Mouse (Mus musculus) neural tube, embryonic 11.5 days (tissue): ENCODE data around the gene Gm9195. TPM values are rescaled to one million over a fixed set of nuclear protein-coding genes. Genes with fewer than 3 reads are reported as not detected.

Source experiments
- ATAC-seq: fragments of 200-750 bp; cut with Nextera tagmentation; 2 replicates; pipeline ENCODE4 v1.8.0; 2017; ENCODE audit warnings: moderate number of reproducible peaks, mild to moderate bottlenecking, moderate TSS enrichment, moderate library complexity; ENCODE audit not compliant: insufficient read depth, low FRiP score, low TSS enrichment
- DNase-seq: peaks from one replicate; pipeline ENCODE4 v3.0.0-alpha.2; 2015; ENCODE audit warnings: low spot score
- H3K27ac ChIP-seq: fragments of 300-500 bp; sonication (generic); 2 replicates; pipeline ENCODE4 v1.5.1; 2014; ENCODE audit warnings: low read depth, mild to moderate bottlenecking, low read length
- H3K27me3 ChIP-seq: fragments of 300-500 bp; sonication (generic); 2 replicates; pipeline ENCODE4 v1.6.1; 2014; ENCODE audit warnings: mild to moderate bottlenecking, low read length, mixed read lengths; ENCODE audit not compliant: control insufficient read depth, insufficient read depth
- H3K36me3 ChIP-seq: fragments of 300-500 bp; sonication (generic); 2 replicates; pipeline ENCODE4 v1.6.1; 2014; ENCODE audit warnings: mild to moderate bottlenecking, low read length, moderate library complexity, mixed read lengths; ENCODE audit not compliant: control insufficient read depth, insufficient read depth
- H3K4me1 ChIP-seq: fragments of 300-500 bp; sonication (generic); 2 replicates; pipeline ENCODE4 v1.6.1; 2014; ENCODE audit warnings: low read length, mixed read lengths; ENCODE audit not compliant: control insufficient read depth, insufficient read depth
- H3K4me2 ChIP-seq: fragments of 300-500 bp; sonication (generic); 2 replicates; pipeline ENCODE4 v1.6.1; 2014; ENCODE audit warnings: low read depth, mild to moderate bottlenecking, moderate library complexity
- H3K4me3 ChIP-seq: fragments of 300-500 bp; sonication (generic); 2 replicates; pipeline ENCODE4 v1.5.1; 2014; ENCODE audit warnings: low read depth, low read length
- H3K9ac ChIP-seq: fragments of 300-500 bp; sonication (generic); 2 replicates; pipeline ENCODE4 v1.6.1; 2014; ENCODE audit warnings: mild to moderate bottlenecking, low read length
- H3K9me3 ChIP-seq: fragments of 300-500 bp; sonication (generic); 2 replicates; pipeline ENCODE4 v1.6.1; 2016; ENCODE audit warnings: low read length; ENCODE audit not compliant: control insufficient read depth
- WGBS: fragments of 180-500 bp; shearing (Covaris S2); extraction: QIAGEN DNeasy Blood & Tissue Kit; methylation state at CpG from one replicate; pipeline ENCODE4 v1.1.7; 2014; 5-methylcytosine and 5-hydroxymethylcytosine counted together
- polyA plus RNA-seq: library from polyadenylated mRNA; unstranded; fragments of >200 nt; fragmentation: Nextera tagmentation; extraction: Ambion mirVana; gene quantifications from 2 replicates; pipeline ENCODE4 v1.2.1, GENCODE M21; 2014

The Gm9195 gene
- polyA plus RNA-seq, 1 experiment from 2014 or later = not detected

DNA sequence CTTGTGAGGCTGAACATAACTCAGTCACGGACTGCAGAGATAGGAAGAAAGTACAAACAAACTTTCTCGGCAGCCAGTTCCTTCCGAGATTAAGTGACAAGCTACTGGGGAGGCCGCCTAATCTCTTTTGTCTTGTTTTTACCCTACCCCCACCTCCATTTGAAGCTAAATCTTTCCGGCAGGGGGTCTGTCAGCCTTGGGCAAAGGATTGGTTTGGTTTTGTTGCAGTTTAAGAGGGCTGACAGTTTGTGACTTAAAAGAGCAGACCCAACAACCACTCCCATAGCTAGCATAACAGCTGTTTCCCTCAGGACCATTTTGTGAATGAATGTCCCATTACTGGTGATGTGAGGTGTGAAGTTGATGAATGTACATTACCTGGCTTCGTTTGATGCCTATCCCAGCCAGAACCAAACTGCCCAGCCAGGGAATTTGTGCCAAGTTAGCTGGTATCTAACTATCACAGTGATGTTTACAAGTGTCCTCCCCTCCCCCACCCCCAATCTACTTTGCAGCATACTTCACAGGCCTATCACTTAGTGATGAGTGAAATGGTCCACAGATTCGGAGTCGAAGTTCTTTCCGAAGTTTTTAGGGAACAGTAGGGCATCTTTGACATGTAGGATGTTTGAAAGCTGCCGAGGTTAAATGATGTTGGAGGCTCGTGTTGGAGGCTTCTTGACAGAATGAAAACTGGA lies 15.2 kb upstream of the Gm9195 start:
- no peaks in the 10 kb centered on the region for H3K36me3 ChIP-seq
- H3K27ac ChIP-seq = no peak overlapping the region
- no peaks in the 10 kb centered on the region for H3K4me1 ChIP-seq
- H3K27me3 ChIP-seq = no peaks in the 10 kb centered on the region
- peak; percentile 18 for DNase-seq
- ATAC-seq = no peak
- peak overlapping the region; percentile 43 for H3K4me2 ChIP-seq
- no peaks in the 10 kb centered on the region for H3K9me3 ChIP-seq
- 19% methylated on average over 11 of the region's 11 CpGs for WGBS
- peak overlapping the region; percentile 29; the same call in 1 of the 2 replicates for H3K9ac ChIP-seq
- peak overlapping the region; percentile 13; the same call in 1 of the 2 replicates for H3K4me3 ChIP-seq

DNA sequence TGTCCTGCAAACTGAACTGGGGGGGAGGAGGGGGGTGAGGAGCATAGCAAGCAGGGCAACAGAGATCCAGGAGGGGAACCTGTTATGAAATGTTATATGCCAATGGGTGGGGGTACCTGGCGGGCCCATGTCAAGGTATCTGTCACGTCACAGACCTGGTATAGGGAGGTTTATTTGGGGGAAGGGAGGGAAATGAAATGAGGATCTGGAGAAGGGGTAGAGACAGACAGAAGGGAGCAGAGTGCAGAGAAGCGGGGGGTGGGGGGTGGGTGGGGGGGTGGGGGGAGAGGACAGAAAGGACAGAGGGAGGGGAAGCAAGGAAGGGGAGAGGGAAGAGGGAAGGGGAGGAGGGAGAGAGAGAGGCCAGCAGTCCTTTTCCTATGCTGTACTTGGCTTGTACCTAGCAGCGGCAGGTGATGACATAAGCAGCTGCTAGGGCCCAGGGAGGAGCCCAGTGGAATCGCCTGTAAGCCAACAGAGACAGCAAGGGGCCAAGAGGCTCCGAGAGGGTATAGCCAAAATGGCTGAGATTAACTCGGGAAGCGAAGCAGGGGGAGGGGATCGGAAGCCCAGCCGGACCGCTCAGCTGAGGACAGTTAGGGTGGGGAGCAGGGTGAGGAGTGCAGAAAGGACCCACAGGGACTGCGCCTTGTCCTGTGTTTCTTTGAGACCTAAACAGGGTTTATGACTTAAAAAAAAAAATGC lies 14.5 kb upstream of the Gm9195 start:
- Histone ChIP-seq H3K9me3 (no peaks in the 10 kb centered on the region), H3K4me1 (no peaks in the 10 kb centered on the region), H3K4me3 (peak overlapping the region; percentile 13; the same call in 1 of the 2 replicates), H3K36me3 (no peaks in the 10 kb centered on the region), H3K27me3 (no peaks in the 10 kb centered on the region), H3K4me2 (peak overlapping the region; percentile 43), H3K9ac (peak overlapping the region; percentile 29), H3K27ac (no peak overlapping the region)
- 15% methylated on average over 12 of the region's 12 CpGs for WGBS
- ATAC-seq = peak; percentile 60
- peak; percentile 42 for DNase-seq

DNA sequence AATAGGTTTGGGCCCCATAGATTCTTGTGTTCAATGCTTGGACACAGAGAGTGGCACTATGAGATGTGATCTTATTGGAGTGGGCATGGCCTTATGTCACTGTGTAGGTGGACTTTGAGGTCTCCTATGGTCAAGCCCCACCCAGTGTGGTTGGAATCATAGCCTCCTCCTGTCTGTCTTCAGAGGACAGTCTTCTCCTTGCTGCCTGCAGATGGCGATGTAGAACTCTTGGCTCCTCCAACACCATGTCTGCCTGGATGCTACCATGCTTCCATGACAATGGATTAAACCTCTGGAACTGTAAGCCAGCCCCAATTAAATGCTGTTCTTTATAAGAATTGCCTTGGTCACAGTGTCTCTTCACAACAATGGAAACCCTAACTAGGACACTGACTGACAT lies 13.3 kb upstream of the Gm9195 start:
- H3K27ac ChIP-seq = no peak overlapping the region
- DNase-seq (no peak), ATAC-seq (no peak)
- H3K36me3 ChIP-seq = no peaks in the 10 kb centered on the region
- no peak overlapping the region for H3K4me2 ChIP-seq
- H3K4me1 ChIP-seq = no peaks in the 10 kb centered on the region
- H3K4me3 ChIP-seq = no peak overlapping the region
- H3K9me3 ChIP-seq = no peaks in the 10 kb centered on the region
- H3K9ac ChIP-seq = no peak overlapping the region
- WGBS = 85% methylated on average over 1 of the region's 1 CpGs
- H3K27me3 ChIP-seq = no peaks in the 10 kb centered on the region

DNA sequence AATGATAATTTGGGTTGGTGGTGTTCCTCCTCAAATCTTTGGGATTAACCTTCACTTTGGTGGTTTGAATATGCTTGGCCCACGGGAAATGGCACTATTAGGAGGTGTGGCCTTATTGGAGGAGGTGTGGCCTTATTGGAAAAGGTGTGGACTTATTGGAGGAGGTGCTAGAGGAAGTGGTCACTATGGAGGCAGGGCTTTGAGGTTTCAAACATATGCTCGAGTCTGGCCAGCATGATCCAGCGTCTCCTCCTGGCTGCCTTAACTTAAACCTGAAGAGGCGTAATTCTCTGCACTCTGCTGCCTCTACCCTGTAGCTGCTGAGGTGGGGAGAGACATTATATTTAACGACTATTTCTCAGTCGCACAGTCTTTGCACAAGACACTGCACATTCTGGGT lies 11.6 kb upstream of the Gm9195 start:
- no peak overlapping the region for H3K27ac ChIP-seq
- 55% methylated on average over 6 of the region's 6 CpGs for WGBS
- no peaks in the 10 kb centered on the region for H3K9me3 ChIP-seq
- H3K36me3 ChIP-seq = no peaks in the 10 kb centered on the region
- no peak overlapping the region for H3K9ac ChIP-seq
- no peak for ATAC-seq
- H3K4me3 ChIP-seq = no peak overlapping the region
- no peak for DNase-seq
- H3K27me3 ChIP-seq = no peaks in the 10 kb centered on the region
- H3K4me1 ChIP-seq = no peaks in the 10 kb centered on the region
- H3K4me2 ChIP-seq = no peak overlapping the region

DNA sequence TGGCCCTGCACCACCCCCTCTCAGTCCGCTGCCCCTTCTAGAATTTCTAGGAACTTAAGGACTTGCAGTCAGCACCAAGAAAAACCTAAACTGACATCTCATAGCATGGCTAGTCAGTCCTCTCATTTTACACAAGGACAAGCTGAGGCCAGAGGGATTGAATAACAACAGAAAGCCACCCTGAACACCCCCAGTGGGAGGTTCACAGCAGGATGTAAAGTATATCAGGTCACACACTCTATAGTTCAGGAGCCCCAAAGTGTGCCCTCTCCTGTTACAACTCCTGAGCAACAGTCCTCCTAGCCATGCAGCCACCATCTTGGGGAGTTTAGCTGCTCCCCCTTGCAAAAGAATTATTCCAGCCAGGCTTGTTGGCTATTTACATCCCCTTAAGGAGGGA lies 2.1 kb upstream of the Gm9195 start:
- no peaks in the 10 kb centered on the region for H3K9me3 ChIP-seq
- H3K4me2 ChIP-seq = no peak overlapping the region
- H3K4me1 ChIP-seq = no peaks in the 10 kb centered on the region
- no peaks in the 10 kb centered on the region for H3K27me3 ChIP-seq
- H3K27ac ChIP-seq = no peak overlapping the region
- WGBS = 89% methylated on average over 1 of the region's 1 CpGs
- no peak overlapping the region for H3K4me3 ChIP-seq
- H3K36me3 ChIP-seq = no peaks in the 10 kb centered on the region
- ATAC-seq (no peak), DNase-seq (no peak)
- no peak overlapping the region for H3K9ac ChIP-seq

DNA sequence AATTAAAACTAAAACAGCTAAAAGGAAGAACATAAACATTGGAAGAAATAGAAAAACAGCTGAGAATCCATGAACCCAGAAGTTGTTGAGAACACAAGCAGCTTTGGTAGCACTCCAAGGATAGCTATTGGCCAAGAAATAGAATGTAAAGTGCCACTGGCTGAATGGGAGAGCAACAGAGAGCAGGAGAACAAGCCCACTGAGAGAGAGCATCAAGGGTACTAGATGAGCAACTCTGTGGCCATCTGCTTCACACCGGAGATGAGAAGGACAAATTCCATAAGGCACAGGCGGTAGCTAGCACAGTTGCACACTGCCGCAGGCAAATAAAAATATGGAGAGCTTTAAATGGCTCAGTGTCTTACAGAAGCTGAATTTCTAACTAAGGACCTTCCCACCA lies 1.3 kb downstream of the Gm9195 start:
- ATAC-seq (no peak), DNase-seq (no peak)
- H3K4me2 ChIP-seq = no peak overlapping the region
- H3K9ac ChIP-seq = no peak overlapping the region
- H3K27me3 ChIP-seq = no peaks in the 10 kb centered on the region
- no peak overlapping the region for H3K27ac ChIP-seq
- H3K9me3 ChIP-seq = no peaks in the 10 kb centered on the region
- no peaks in the 10 kb centered on the region for H3K4me1 ChIP-seq
- H3K36me3 ChIP-seq = no peaks in the 10 kb centered on the region
- no peak overlapping the region for H3K4me3 ChIP-seq
- 100% methylated on average over 3 of the region's 3 CpGs for WGBS

DNA sequence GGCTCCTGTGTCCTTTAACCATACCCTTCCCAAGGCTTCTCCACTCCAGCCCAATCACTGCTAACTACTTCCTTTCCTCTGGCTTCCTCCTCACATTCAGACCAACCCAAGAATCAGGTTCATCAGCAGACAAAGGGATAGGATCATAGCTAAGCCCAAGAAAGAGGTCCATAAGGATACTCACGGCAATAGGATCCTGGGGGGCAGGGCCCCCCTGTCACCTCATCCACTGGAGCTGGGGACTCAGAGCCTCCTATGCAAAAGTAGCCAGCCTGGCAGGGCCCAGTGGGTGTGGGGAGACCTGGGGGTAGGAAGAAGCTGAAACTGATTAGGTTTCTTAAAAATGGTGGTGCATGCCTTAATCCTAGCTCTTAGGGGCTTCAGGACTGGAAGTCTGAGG lies 17.1 kb downstream of the Gm9195 start:
- Histone ChIP-seq H3K36me3 (no peaks in the 10 kb centered on the region), H3K4me3 (no peak overlapping the region), H3K27ac (no peak overlapping the region), H3K4me2 (no peak overlapping the region), H3K9ac (no peak overlapping the region), H3K9me3 (no peaks in the 10 kb centered on the region), H3K4me1 (no peaks in the 10 kb centered on the region), H3K27me3 (no peaks in the 10 kb centered on the region)
- DNase-seq = no peak
- ATAC-seq = no peak
- 83% methylated on average over 1 of the region's 1 CpGs for WGBS

DNA sequence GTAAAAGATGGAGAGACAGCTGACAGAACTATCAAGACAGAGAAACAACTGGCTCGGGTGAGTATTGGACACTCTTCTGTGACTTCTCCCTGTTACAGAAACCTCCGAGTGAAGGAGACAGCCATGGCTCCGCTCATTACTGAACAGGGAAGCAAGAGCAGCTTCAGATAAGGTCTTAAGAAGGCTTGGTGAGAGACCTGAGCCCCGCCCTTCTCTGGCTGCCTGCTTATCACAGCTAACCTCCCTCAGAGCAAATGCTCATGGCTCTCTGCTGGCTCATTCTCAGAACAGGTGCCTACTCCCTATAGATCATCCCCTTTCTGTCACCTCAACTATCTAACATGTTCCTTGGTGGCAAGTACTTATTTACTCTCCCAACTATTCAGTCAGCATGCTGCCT lies 23.2 kb downstream of the Gm9195 start:
- Histone ChIP-seq H3K9me3 (no peaks in the 10 kb centered on the region), H3K36me3 (no peaks in the 10 kb centered on the region), H3K27me3 (no peaks in the 10 kb centered on the region), H3K4me3 (no peak overlapping the region), H3K27ac (no peak overlapping the region), H3K4me1 (no peaks in the 10 kb centered on the region), H3K9ac (no peak overlapping the region), H3K4me2 (no peak overlapping the region)
- WGBS = 81% methylated on average over 4 of the region's 4 CpGs
- no peak for DNase-seq
- no peak for ATAC-seq

DNA sequence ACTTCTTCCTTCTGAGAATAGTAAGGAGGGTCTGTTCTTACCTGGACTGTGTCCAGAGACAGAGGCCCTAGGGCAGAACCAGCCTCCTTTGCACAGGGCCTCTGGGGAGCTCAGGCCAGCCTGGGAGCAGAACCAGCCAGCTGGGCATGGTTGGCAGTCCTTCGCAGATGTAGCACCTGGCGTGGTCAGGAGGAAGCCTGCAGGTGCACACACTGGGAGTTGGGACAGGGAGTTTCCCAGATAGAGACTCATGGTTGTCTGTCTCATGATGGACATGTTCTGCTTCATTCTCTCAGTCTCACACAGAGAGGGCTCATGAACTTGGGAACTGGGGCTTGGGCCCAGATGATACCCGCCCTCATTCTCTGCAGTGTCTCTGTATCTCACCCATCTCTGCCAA lies 25.3 kb downstream of the Gm9195 start:
- H3K36me3 ChIP-seq = no peaks in the 10 kb centered on the region
- ATAC-seq (no peak), DNase-seq (no peak)
- H3K9me3 ChIP-seq = no peaks in the 10 kb centered on the region
- H3K27ac ChIP-seq = no peak overlapping the region
- no peaks in the 10 kb centered on the region for H3K4me1 ChIP-seq
- no peak overlapping the region for H3K4me2 ChIP-seq
- no peaks in the 10 kb centered on the region for H3K27me3 ChIP-seq
- H3K4me3 ChIP-seq = no peak overlapping the region
- 93% methylated on average over 3 of the region's 3 CpGs for WGBS
- no peak overlapping the region for H3K9ac ChIP-seq
